Mouse (Mus musculus) gastrocnemius, postnatal 10 days (tissue): ENCODE measurements around the gene Crabp2. TPM values are rescaled to one million over a fixed set of nuclear protein-coding genes. Genes with fewer than 3 reads are reported as not detected.
"Not testable (repeated sequence)": the region's sequence is repeated elsewhere in the genome, so short reads cannot be mapped to it uniquely, and the experiment has no call there.

Experiments used
- DNase-seq: peaks from one replicate; pipeline ENCODE4 v3.0.0; 2021; ENCODE audit warnings: mixed read lengths
- long read RNA-seq, 2 experiments: library from polyadenylated mRNA; stranded (forward); transcript quantifications; one replicate each; pipeline ENCODE4 v2.0.0; 2021
- total RNA-seq, 2 experiments: library from RNA; stranded (reverse); gene quantifications; 2 replicates each; pipeline ENCODE4 v1.2.3; 2021

Crabp2 gene
- total RNA-seq, result 1 to 10 TPM in 1 of 2 experiments, under 1 TPM in 1; 0.96 to 1.1 TPM
- long read RNA-seq, experiment 1, partial matches to known transcripts, result 0 of 1 reads
- long read RNA-seq, experiment 1, other reads (novel, unspliced or antisense), result 0 of 1 reads
- long read RNA-seq, experiment 2, result 0 reads

DNA sequence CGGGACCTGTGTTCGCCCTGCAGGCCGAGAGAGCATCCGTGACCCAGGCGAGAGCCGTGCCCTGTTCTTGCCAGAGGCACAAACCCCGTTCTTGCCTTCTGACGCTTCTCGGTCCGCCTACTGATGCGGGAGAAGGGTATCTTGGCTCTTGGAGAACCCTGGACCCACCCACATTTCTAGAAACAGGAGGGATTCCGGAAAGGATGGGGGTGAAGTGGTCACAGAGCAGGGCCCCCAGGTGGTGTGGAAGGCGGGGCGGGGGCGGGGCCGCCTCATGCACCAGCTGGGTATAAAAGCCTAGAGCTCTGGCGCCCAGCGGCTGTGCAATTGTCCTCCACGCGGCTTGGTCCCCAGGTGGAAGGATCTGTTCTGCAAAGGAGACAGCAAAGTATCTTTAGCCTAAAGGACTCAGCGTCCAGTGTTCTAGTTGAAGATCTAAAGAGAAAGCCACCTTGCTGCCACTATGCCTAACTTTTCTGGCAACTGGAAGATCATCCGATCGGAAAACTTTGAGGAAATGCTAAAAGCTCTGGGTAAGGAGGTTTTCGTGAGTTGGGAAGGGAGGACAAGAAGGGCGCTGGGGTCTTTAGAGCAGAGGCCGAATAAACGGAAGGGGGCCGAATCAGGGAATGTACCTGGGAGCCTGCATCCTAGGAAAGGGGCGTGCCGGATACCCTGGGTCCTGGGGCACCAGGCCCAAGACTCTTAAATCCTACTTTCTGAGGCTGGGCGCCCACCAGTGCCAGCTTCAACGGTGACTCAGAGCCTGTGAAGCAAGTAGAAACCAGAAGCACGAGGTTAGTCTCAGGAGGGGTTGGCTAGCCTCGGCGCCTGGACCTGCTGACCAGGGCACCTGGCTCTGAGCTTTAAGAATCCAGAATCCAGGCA lies at the start of gene Crabp2:
TSS of gene Crabp2 (plus strand) at position 289 of the 888 bp plus-strand sequence.
- peak; percentile 10 for DNase-seq

DNA sequence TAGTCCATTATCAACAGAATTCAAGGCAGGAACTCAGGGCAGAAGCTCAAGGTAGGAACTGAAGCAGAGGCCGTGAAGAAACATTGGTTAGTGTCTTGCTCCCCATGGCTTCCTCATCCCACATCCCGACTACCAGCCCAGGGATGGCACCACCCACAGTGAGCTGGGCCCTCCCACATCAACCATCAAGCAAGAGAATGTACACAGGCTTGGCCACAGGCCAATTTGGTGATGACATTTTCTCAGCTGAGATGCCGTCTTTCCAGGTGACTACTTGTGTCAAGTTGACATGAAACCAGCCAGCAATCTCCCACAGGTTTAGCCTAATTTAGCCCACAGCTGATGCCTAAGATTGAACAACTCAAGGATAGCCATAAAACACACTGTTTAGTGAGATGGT lies 49.2 kb upstream of the Crabp2 start:
- DNase-seq, result no peak

DNA sequence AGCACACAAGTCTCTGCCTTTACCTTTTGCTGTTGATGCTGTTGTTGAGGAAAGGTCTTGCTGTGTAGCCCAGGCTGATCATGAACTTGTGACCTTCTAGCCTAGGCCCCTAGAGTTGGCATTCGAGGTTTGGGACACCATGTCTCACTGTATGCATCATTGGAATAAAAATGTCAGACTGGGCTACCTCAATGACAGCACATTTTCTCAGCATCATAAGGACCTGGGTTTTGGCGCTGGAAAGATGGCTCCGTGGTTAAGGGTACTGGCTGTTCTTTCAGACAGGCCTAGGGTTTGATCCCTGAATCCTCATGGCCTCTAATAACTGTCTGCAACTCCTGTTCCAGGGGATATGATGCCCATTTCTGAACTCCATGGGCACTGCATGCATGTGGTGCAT lies 48.7 kb upstream of the Crabp2 start:
- no peak for DNase-seq

DNA sequence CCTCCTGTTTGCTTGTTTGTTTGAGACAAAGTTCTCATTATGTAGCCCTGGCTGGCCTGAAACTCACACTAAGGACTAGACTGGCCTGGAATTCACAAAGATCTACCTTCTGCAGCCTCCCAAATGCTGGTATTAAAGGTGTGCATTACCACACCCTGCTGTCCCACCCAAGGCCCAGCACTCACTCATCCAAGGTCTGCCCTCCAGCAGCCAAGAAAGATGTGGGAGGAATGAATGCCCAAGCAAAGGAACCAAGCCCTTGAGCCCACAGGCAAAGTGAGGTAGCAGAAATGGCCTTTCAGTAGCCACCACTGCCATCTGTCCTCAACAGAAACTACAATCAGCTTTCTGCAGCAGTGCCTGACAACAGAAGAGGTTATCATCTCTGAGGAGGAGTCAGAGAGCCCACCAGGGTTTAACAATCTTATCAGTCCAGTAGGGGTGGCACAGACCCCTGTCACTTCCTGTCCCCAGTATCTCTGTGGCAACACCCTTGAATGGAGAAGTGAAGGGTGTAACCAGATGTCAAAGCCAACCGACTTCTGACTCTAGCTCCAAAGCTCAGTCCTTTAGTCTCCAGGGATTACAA lies 47.3 kb upstream of the Crabp2 start:
- DNase-seq, result no peak

DNA sequence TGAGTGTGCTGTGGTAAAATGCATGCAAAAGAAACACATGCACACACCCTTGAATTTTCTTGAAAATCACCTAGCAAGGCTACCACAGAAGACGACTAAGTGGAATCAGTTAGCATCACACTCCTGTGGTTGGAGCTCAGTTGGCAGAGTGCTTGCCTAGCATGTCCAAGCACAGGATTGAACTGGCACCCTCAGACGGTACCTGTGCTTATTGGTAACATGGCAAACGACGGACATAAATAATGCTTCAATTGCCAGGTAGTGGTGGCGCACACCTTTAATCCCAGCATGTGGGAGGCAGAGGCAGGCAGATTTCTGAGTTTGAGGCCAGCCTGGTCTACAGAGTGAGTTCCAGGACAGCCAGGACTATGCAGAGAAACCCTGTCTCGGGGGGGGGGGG lies 46.5 kb upstream of the Crabp2 start:
- not testable (repeated sequence) for DNase-seq

DNA sequence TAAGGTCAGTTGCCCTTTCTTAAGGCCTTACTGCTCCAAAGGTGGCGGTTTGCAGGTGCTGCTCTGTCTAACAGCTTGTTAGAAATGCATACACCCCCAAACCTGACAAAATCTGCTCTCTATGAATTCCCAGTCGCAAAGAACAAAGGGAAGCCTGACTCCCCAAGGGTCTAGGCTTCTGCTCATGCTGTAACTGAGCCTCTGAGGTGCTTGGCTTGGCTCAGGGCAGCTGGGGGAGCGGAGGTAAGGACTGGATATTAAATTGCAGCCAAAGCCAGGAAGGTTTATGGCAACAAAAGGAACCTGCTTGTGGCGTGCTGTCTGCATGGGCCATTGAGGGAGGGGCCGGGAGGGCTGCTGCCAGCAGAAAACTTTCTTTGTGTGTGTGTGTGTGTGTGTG lies 44.6 kb upstream of the Crabp2 start:
- no peak for DNase-seq

DNA sequence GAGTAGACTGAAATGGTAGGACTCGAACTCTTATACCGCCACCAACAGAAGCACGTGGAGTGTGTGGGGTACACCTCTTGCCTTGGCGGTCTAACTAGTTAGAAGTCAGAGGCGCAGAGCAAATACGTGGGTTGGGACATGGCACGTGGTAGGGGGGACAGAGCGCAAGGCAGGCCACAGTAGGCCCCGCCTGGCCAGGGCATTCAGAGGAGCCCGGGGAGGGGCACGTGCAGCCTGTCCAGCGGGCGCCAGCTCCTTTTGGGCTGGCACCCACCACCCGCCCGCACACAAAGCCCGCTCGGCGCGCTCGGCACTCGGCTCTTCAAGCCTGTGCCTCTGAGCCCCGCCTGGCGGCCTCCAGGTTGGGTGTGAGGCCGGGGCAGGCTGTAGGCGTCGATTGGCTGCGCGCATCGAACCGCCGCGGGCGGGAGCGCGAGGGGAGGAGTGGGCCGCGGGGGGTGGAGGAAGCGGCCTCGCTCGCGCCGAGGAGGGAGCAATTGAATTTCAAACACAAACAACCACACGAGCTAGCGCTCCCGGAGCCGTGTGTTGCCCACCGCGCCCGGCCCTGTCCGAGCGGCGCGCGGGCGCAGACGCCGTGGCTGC lies 42.5 kb upstream of the Crabp2 start, which contains the start of gene Hdgf:
TSS of gene Hdgf (plus strand) at position 442 of the 606 bp plus-strand sequence.
- DNase-seq, result peak; percentile 92

DNA sequence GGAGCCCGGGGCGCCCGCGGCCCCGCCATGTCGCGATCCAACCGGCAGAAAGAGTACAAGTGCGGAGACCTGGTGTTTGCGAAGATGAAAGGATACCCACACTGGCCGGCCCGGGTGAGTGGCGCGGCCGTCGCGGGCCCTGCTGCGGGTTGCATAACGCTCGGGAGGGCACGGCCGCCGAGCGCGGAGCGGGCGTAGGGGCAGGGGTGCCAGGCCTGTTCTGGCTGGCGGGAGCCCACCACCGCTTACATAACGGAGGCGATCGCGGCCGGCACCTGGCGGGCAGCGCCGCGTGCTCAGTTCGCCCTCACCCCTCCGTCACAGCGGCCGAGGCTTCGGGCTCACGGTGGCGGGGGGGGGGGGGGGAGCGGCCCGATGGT lies 41.9 kb upstream of the Crabp2 start:
- DNase-seq, result peak; percentile 74

DNA sequence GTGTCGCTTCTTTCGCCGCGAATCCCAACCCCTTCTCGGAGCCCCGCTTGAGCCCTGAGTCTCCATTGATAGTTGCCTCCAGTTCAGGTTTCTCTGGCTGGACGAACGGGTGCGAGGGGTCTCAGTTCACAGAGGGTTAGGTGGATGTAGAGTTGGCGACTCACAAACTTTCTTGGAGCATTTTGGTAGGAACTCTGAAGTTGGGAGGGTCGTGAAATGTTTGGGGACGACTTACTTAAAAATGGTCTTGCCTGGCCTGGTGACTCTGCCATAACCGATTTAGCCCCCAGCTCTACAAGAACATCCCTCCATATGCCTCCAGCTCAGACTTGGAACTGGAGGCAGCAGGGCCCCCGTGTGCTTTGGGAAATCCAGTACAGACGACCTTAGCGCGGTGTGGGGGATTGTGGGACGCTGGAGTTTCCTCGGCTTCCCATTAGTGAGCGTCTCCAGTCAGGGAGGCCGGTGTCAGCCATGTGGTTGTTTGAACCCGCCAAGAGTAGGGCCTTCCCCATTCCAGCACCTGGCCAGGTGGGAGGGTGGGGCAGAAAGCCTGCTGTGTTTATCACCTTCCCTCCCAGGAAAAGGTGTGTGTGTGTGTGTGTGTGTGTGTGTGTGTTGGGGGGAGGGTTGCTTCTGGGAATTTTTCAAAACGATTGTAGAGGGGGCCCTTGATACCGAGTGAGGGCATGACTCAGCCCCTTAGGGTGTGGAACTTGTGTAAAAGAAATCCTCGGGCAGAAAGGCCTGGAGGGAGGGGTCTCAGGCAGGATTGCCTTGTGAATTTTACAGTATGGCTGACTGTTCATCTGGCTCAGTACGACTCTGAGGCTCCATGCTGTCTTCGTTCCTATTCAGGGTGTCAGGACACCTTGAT lies 41.2 kb upstream of the Crabp2 start:
- DNase-seq, result peak; percentile 30

DNA sequence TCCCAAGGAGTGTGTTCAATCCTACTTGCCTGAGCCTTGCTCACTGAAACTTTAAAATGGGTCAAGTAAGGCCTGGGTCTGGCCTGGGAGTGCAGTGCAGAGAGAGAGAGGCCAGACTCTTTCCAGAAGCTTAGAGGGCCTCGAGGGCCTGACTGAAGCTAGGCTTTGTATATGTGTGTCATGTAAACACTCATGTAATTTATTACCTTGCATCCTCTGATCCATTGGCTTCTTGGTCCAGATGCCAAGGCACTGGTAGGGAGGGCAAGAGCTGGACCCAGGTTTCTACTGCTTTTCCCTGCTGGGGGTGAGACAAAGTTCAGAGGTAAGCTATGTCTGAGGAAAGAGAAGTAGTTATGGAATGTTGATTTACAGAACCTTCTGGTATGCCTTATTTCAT lies 40.6 kb upstream of the Crabp2 start:
- DNase-seq, result no peak

DNA sequence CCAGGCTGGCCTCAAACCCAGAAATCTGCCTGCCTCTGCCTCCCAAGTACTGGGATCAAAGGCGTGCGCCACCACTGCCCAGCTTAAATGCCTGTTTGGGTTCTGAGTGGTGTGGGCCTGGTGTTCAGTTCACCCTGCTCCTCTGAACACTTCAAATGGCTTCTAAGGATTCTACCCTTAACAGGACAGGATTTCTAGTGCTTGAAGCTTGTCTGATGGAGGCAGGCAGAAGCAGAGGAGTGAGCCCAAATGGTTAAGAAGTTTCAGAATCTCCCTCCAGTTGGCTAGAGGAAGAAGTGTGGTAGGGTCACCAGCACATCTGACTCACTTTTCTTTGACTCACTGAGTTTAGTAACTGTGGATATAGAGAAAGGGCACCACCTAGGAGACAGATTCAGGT lies 39.1 kb upstream of the Crabp2 start:
- DNase-seq, result no peak

DNA sequence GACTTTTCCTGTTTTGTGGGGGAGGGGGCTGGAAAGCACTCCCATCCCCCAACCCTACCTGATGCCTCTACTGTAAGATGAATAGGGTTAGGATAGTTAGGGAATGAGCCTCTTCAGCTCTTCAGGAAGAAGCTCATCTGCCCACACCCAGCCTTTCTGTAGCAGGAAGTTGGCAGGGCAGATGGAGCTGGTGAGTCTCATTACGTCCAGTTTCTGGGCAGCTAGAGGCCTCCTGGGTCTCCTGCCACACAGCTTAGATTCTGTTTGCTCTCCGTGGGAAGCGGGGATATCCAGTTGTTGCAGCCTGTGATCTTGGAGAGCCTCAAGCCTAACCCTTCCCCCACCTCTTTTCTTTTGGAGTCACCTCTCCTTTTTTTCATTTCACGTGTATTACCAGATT lies 38.6 kb upstream of the Crabp2 start:
- DNase-seq, result no peak

DNA sequence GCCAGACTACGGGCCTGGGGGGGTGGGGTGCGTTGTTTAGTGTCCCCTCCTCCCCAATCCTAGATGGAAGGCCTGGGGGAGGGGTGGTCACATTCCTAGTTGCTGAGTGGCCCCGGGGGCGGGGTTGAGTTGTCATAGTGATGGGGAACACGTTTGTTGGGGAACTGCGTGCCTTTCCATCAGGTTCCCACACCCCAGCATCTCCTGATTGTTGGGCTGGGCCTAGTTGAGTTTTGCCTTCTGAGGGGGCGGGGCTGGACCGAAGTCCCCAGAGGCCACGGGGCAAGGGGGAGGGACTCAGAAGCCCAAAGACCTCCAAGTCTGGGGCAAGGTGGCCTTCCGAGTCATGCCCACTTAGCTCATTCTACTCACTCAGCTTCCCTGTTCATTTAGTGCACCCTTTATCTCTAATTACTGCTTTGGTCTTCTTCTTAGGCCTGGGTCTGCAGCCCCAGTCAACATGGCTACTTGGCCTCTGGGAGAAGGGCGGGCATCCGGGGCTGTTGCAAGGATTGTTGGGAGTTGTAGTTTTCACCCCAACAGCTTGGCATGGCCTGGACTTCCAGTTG lies 37.8 kb upstream of the Crabp2 start:
- DNase-seq, result peak; percentile 73

DNA sequence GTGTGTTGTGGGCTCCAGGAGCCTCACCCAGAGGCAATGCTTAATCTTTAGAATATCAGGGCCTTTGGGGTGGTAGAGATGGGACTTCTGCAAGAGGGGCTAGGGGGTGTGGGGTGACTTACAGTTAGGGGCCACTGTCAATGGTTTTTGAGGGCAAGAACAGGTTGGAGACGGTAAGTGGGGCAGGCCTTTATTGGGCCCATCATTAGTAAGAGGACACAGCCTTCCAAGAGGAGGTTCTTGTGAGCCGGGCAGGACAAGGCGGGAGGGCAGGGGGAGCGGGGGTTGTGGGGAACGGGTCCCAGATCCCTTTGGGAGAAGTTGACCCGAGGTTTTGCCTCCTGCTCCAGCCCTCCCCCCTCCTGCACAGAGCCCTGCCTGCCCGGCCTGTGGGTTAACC lies 35.0 kb upstream of the Crabp2 start:
- no peak for DNase-seq

DNA sequence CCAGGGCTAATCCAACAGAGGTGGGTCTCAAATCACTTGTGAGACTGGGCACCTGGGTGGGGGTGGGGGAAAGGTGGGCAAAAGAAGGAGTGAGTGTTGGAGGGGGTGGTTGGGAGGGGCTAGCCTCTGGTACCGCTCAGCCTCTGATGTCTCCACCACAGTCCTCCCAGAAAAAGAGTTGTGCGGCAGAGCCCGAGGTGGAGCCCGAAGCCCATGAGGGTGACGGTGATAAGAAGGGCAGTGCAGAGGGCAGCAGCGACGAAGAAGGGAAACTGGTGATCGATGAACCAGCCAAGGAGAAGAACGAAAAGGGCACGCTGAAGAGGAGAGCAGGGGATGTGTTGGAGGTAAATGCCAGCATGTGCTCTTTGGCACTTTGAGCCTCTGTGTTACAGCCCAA lies 34.6 kb upstream of the Crabp2 start:
- no peak for DNase-seq

DNA sequence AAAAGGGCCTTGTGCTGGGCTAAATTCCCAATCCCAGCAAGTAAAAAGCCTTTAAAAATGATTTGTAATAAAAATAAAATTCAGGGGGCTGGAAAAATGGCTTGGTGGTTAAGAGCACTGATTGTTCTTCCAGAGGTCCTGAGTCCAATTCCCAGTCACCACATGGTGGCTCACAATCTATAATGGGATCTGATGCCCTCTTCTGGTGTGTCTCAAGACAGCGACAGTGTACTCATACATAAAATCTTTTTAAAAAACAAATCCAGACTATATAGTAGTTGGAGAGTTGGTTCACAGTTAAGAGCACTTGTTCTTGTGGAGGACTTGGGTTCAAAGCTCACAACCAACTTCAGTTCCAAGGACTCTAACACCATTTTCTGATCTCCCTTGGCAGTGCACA lies 31.5 kb upstream of the Crabp2 start:
- no peak for DNase-seq

DNA sequence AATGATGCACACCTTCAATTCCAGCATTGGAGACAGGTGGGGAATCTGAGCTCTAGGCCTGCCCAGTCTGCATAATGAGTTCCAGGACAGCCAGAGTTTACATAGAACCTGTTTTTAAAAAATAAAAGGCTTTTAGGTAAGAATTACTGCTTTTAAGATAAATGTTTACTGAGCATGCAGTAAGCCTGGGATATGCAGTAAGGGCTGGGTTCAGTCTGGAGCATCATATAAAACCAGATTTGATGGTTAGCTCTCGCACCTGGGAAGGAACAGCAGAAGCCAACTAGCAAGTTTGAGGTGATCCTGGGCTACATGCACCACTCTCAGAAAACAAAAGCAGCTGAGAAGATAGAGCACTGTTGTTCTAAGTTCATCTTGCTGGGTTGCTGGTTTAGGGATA lies 29.9 kb upstream of the Crabp2 start:
- DNase-seq, result no peak

DNA sequence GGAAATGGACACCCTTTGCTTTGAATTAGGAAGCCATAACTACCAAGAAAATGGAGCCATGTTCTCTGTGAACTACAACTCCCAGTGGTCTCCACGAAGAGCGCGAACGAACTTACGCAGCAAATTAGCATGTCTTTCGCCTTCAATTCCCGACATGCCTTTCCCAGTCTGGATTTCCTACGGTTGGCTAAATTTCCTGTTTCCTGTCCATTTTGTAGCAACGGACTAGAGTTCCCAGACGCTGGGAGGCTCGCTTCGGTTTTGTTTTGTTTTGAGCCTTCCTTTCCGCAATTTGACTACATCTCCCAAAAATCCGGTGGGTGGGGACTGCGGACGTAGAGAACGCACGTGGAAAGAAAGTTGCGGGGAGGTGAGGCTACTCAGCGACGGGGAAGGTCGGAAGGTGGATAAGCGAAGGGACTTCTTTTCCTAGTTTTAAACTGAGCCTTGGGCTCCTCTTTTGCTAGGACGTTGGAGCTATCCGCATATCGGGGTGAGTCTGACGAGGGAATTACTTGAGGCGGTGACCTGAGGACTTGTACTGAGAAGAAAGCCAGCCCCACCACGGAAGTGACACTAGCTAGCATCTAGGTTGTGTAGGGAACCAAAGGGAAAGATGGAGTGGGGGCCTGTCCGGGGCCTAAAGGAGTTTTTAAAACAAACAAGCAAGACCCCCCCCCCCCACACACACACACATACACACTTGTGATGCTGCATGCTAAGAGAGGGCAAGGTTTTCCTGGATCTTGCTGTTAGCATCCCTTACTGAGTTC lies 28.9 kb upstream of the Crabp2 start, which contains the start of gene Mrpl24:
TSS of gene Mrpl24 (plus strand) at position 171 of the 773 bp plus-strand sequence.
- DNase-seq, result peak; percentile 57

DNA sequence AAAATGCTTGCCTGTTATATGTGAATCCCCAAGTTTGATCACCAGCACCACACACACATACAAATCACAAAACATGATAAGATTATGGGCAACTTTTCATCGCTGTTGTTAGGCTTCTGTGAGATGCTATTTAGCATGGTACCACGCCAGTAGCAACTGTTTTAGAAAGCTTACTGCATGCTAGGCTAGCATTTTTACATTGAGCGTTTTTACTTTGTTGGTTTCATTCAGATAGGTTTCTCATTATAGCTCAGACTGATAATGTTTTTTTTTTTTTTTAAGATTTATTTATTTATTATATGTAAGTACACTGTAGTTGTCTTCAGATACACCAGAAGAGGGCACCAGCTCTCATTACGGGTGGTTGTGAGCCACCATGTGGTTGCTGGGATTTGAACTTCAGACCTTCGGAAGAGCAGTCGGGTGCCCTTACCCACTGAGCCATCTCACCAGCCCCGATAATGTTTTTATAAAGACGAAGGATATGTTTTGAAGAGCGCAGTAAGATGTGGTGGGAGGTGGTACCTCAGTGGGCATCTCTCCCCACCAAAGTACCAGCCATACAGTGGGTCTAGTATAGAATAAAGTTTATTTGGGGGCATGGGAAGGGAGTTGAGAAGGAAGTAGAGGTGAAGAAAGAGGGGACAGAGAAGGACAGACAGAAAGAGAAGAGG lies 28.1 kb upstream of the Crabp2 start:
- DNase-seq, result no peak

DNA sequence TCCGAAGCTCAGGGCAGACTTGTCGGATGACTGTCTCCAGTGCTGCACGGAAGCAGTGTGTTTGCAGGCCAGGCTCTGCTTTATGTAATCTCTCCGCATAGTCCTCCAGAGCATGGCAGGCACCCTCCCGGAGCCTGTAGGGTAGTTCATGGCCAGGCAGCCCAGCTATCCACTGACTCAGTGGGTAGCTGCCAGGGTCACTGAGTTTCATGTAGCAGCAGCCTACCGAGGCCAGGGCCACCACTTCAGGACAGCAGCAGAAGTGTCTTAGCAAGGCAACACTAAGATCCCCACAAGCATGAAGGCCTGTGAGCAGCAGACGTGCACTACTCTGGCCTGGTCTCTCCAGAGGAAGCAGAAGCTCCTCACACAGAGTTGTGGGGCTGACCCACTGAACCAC lies 23.5 kb upstream of the Crabp2 start:
- DNase-seq, result no peak
